ENCODE assay signal across 8 mouse cellular contexts in genomic region chr10:87860181-87861103, GRCm38 (mm10). TPM values are rescaled to one million over a fixed set of nuclear protein-coding genes. Genes with fewer than 3 reads are reported as not detected.
A peak's percentile ranks its signal among the peaks of the same experiment; 100 is the strongest.
DNase-seq lines count a peak whose midpoint lies in the region; ATAC-seq and TF ChIP-seq lines count a peak whose summit lies in the region.

No protein-coding gene starts in this region.

- peak; percentile 45 for ATAC-seq in frontal cortex, adult (ENCODE audit: low TSS enrichment)
- ATAC-seq in intestine, postnatal 0 days = no peak
- peak; percentile 39; the same call in 1 of the 2 replicates for ATAC-seq in lung, embryonic 16.5 days (ENCODE audit: low read depth)

- no peaks in the 10 kb centered on the region for H3K9me3 ChIP-seq in intestine, postnatal 0 days (ENCODE audit: control insufficient read depth)
- H3K9me3 ChIP-seq in lung, embryonic 16.5 days (ENCODE audit: control insufficient read depth, low read length) = no peaks in the 10 kb centered on the region

- peak overlapping the region; percentile 53 for H3K9ac ChIP-seq in intestine, postnatal 0 days (ENCODE audit: low read depth, low read length)
- peak overlapping the region; percentile 68 for H3K9ac ChIP-seq in lung, embryonic 16.5 days (ENCODE audit: low read length)

- 9% methylated on average over 30 of the region's 30 CpGs for WGBS in intestine, postnatal 0 days
- WGBS in lung, embryonic 16.5 days = 4% methylated on average over 30 of the region's 30 CpGs
- 11% methylated on average over 30 of the region's 30 CpGs for WGBS in small intestine, adult 2 months

- DNase-seq in frontal cortex, adult 2 months (ENCODE audit: extremely low spot score in 1 of 2, low spot score in 1 of 2) = no peak
- DNase-seq in gastrocnemius, postnatal 4 days (ENCODE audit: low spot score in 2 of 2) = peak; percentile 21 to 47
- DNase-seq in cerebellum, adult 9-10 months = no peak

- TF ChIP-seq CTCF in intestine, postnatal 0 days (IDR thresholded peaks at IDR 0.05; ENCODE audit: low read depth) = no peak
- no peak for TF ChIP-seq CTCF in small intestine, adult 2 months (IDR thresholded peaks at IDR 0.05; ENCODE audit: extremely low read depth, insufficient read length, insufficient replicate concordance, low read depth, low read length)

- no peaks in the 10 kb centered on the region for H3K36me3 ChIP-seq in intestine, postnatal 0 days (ENCODE audit: control insufficient read depth, insufficient read depth)
- no peaks in the 10 kb centered on the region for H3K36me3 ChIP-seq in lung, embryonic 16.5 days (ENCODE audit: control insufficient read depth, insufficient read depth, low read length)
- H3K36me3 ChIP-seq in small intestine, adult 2 months (ENCODE audit: control insufficient read depth, insufficient read depth, low read length) = no peaks in the 10 kb centered on the region

- H3K27me3 ChIP-seq in intestine, postnatal 0 days (replicated peaks; ENCODE audit: control insufficient read depth, insufficient read depth, low read length) = no peaks in the 10 kb centered on the region
- H3K27me3 ChIP-seq in lung, embryonic 16.5 days (ENCODE audit: control insufficient read depth, insufficient read depth, low read depth, low read length) = peaks cover 12% of the 10 kb centered on the region
- no peaks in the 10 kb centered on the region; the same call in 1 of the 2 replicates for H3K27me3 ChIP-seq in small intestine, adult 2 months (ENCODE audit: control insufficient read depth, insufficient read depth, low read length)

- H3K4me1 ChIP-seq in brown adipose tissue, adult 24 weeks (ENCODE audit: control insufficient read depth, insufficient read depth, insufficient read length, low read length) = peaks cover 18% of the 10 kb centered on the region; the same call in 1 of the 2 replicates
- no peaks in the 10 kb centered on the region for H3K4me1 ChIP-seq in intestine, postnatal 0 days (replicated peaks; ENCODE audit: control insufficient read depth, insufficient read depth, low read length)
- H3K4me1 ChIP-seq in lung, embryonic 16.5 days (replicated peaks; ENCODE audit: control insufficient read depth, insufficient read depth, low read length) = peaks cover 22% of the 10 kb centered on the region
- H3K4me1 ChIP-seq in small intestine, adult 2 months (ENCODE audit: control insufficient read depth, insufficient read depth, insufficient read length, low read length) = no peaks in the 10 kb centered on the region

- H3K4me2 ChIP-seq in intestine, postnatal 0 days (replicated peaks; ENCODE audit: low read depth) = peak overlapping the region; percentile 69
- H3K4me2 ChIP-seq in lung, embryonic 16.5 days (ENCODE audit: low read depth, low read length) = peak overlapping the region; percentile 68

- no peak for TF ChIP-seq POLR2A in small intestine, adult 2 months (IDR thresholded peaks at IDR 0.05; ENCODE audit: low read depth, low read length)

- peak overlapping the region; percentile 56 for H3K27ac ChIP-seq in brown adipose tissue, adult 24 weeks (replicated peaks; ENCODE audit: low read depth, low read length)
- peak overlapping the region; percentile 60; the same call in 1 of the 2 replicates for H3K27ac ChIP-seq in intestine, postnatal 0 days (ENCODE audit: low read depth, low read length)
- peak overlapping the region; percentile 71 for H3K27ac ChIP-seq in lung, embryonic 16.5 days (ENCODE audit: low read length)
- H3K27ac ChIP-seq in small intestine, adult 2 months (ENCODE audit: insufficient read depth, low read depth, low read length) = peak overlapping the region; percentile 31; the same call in 1 of the 2 replicates

- peak overlapping the region; percentile 63 for H3K4me3 ChIP-seq in brown adipose tissue, adult 24 weeks (ENCODE audit: insufficient read depth, low read depth, low read length)
- peak overlapping the region; percentile 54 for H3K4me3 ChIP-seq in intestine, postnatal 0 days (ENCODE audit: low read depth, low read length)
- peak overlapping the region; percentile 54 for H3K4me3 ChIP-seq in lung, embryonic 16.5 days (ENCODE audit: low read length)
- H3K4me3 ChIP-seq in small intestine, adult 2 months (ENCODE audit: low read depth, low read length) = peak overlapping the region; percentile 56

RNA-seq across cellular contexts. Expression of gene Igf1, which starts 2.4 kb away (rescaled TPM):
- 12.0 and 12.6 TPM in 2 replicates for polyA plus RNA-seq in frontal cortex, adult 2 months (2012; rRNA removed)
- 39.0 and 47.2 TPM in 2 replicates for polyA plus RNA-seq in brown adipose tissue, adult 24 weeks (2012; ENCODE audit: insufficient read depth, insufficient read length, missing spikeins)
- total RNA-seq in gastrocnemius, postnatal 4 days (2021) = 100 to 1,000 TPM; 178 TPM
- 13.3 and 13.5 TPM in 2 replicates for polyA plus RNA-seq in intestine, postnatal 0 days (2015; fragmentation: Nextera tagmentation; extraction: Ambion mirVana)
- 63.1 and 70.1 TPM in 2 replicates for polyA plus RNA-seq in lung, embryonic 16.5 days (2015; fragmentation: Nextera tagmentation; extraction: Ambion mirVana)
- polyA plus RNA-seq in small intestine, adult 2 months (2012; rRNA removed) = 6.1 and 22.8 TPM in 2 replicates

Comparison
In these comparisons a context has a peak if more than half of its experiments do, and no peak if none do; other contexts are left out.
1. DNase-seq: peak in gastrocnemius, postnatal 4 days (2 of 2); none in frontal cortex, adult 2 months (0 of 2) and cerebellum, adult 9-10 months (single experiment).
2. Peak in every context shown above with its lines, with median percentiles within 50 percentile points of each other: H3K27ac ChIP-seq and H3K4me3 ChIP-seq.